Mouse (Mus musculus): Measurements from ENCODE around the gene Nhp2. TPM values are rescaled to one million over a fixed set of nuclear protein-coding genes. Genes with fewer than 3 reads are reported as not detected.
A peak's percentile ranks its signal among the peaks of the same experiment; 100 is the strongest.
"Not testable (repeated sequence)": the region's sequence is repeated elsewhere in the genome, so short reads cannot be mapped to it uniquely, and the experiment has no call there.

Gene Nhp2
- polyA plus RNA-seq, 1 experiment from 2014 or later, result 131 TPM

DNA sequence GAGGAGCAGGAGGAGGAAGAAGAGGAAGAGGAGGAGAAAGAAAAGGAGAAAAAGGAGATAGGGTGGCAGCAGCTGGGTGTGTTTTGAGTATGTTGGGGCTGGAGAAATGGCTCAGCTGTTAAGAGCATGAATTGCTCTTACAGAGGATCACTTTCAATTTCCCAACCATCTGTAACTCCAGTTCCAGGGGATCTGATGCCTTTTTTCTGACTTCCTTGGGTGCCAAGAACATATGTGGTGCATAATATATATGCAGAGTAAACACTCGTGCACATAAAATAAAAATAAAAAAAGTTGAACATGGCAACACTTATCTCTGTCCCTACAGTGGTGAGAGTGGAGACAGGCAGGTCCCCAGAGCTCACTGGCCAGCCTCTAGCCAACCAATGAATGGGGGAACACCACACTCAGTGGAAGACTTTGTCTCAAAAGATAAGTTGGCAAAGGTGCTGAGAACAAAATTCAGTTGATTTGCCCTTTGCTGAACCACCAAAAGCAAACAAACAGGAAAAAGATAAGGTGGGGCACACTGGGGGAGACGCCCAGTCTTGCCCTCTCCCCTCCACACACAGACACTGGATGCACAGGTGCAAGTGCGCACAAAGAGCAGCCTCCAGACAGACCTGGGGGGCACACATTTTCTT lies 10.1 kb upstream of the Nhp2 start:
- H3K9me3 ChIP-seq, result no peaks in the 10 kb centered on the region
- H3K36me3 ChIP-seq (replicated peaks), result peaks cover 8% of the 10 kb centered on the region
- H3K4me2 ChIP-seq, result no peak overlapping the region
- no peak overlapping the region for H3K4me3 ChIP-seq (replicated peaks)
- H3K27ac ChIP-seq, result no peak overlapping the region
- H3K27me3 ChIP-seq, result peaks cover 3% of the 10 kb centered on the region; the same call in 1 of the 2 replicates
- ATAC-seq (ENCODE audit: low FRiP score), result no peak
- no peak overlapping the region for H3K9ac ChIP-seq
- peaks cover 15% of the 10 kb centered on the region for H3K4me1 ChIP-seq
- 86% methylated on average over 3 of the region's 3 CpGs for WGBS

DNA sequence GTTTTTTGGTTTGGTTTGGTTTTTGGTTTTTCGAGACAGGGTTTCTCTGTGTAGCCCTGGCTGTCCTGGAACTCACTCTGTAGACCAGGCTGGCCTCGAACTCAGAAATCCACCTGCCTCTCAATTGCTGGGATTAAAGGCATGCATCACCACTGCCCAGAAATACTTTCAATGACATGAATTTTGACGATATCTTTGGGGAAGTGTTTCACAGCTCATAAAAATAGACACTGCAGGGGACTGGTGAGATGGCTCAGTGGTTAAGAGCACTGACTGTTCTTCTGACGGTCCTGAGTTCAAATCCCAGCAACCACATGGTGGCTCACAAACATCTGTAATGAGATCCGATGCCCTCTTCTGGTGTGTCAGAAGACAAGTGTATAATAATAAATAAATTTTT lies 9.6 kb upstream of the Nhp2 start:
- H3K4me2 ChIP-seq; H3K36me3 ChIP-seq (replicated peaks); H3K9me3 ChIP-seq; ATAC-seq (ENCODE audit: low FRiP score); H3K27me3 ChIP-seq; H3K9ac ChIP-seq; H3K4me3 ChIP-seq (replicated peaks); H3K4me1 ChIP-seq; H3K27ac ChIP-seq: not testable (repeated sequence)
- 89% methylated on average over 5 of the region's 5 CpGs for WGBS

DNA sequence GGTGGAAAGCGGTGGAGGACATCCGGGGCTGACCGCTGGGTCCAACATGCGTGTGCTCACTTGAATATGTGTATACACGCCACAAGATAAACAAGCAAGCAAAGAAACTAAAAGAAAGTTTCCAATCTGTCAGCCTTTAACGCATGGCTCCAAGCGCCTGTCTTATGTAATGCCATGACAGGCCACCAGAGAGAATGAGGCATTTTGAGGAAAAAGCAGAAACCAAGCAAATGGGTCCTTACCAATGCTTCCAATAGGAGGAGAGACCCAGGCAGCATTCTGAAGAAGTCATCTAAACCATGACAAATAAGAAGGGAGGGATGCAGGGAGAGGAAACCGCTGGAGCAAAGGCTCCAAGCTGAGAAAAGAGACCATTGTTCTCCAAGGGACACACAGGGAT lies 5.3 kb upstream of the Nhp2 start:
- no peaks in the 10 kb centered on the region for H3K9me3 ChIP-seq
- H3K27me3 ChIP-seq, result peaks cover 7% of the 10 kb centered on the region; the same call in 1 of the 2 replicates
- H3K9ac ChIP-seq, result no peak overlapping the region
- WGBS, result 80% methylated on average over 8 of the region's 8 CpGs
- H3K4me1 ChIP-seq, result peaks cover 10% of the 10 kb centered on the region
- no peak for ATAC-seq (ENCODE audit: low FRiP score)
- no peak overlapping the region for H3K4me2 ChIP-seq
- no peaks in the 10 kb centered on the region for H3K36me3 ChIP-seq (replicated peaks)
- H3K4me3 ChIP-seq (replicated peaks), result no peak overlapping the region
- H3K27ac ChIP-seq, result no peak overlapping the region

DNA sequence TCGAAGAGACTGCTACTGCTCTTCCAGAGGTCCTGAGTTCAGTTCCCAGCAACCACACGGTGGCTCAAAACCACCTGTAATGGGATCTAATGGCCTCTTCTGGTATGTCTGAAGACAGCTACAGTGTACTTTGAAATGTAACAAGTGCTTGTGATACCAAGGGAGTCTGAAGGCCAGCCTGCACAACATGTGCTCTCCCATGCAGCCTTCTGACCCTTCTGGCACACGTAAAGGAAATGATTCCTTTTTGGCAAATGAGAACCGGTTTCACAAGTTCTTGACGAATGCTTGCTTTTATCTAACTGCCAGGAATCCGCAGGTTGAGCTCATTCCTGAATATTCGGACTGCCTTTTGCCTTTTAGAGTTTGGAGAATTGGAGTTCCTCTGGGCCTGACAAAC lies 4.4 kb upstream of the Nhp2 start:
- ATAC-seq (ENCODE audit: low FRiP score), result no peak
- Histone ChIP-seq H3K4me2 (peak overlapping the region; percentile 57), H3K36me3 (replicated peaks) (no peaks in the 10 kb centered on the region), H3K9me3 (no peaks in the 10 kb centered on the region), H3K4me1 (peaks cover 12% of the 10 kb centered on the region), H3K27me3 (peaks cover 7% of the 10 kb centered on the region; the same call in 1 of the 2 replicates), H3K9ac (peak overlapping the region; percentile 62), H3K4me3 (replicated peaks) (peak overlapping the region; percentile 29), H3K27ac (no peak overlapping the region)
- 57% methylated on average over 7 of the region's 7 CpGs for WGBS

DNA sequence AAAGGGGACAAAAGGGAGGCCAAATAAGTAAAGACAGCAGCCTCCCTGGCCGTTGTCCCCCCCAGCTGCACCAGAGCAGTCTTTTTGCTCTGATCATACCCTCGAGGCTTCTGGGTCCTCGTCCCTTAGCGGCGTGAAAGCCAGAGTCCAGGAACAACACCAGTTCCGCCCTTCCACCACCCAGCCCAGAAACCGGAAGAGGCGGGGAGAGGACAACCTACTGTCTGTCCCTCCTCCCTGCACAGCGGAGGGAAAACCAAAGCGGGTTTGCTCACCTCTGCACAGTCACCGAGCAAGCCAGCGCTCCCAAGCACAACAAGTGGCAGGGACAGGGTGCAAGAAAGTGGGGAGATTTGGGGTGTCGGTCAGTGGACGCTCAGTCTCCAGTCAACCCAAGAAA lies 3.9 kb upstream of the Nhp2 start:
- no peaks in the 10 kb centered on the region for H3K36me3 ChIP-seq (replicated peaks)
- H3K9ac ChIP-seq, result peak overlapping the region; percentile 62
- peaks cover 7% of the 10 kb centered on the region; the same call in 1 of the 2 replicates for H3K27me3 ChIP-seq
- peak overlapping the region; percentile 29 for H3K4me3 ChIP-seq (replicated peaks)
- H3K4me1 ChIP-seq, result peaks cover 17% of the 10 kb centered on the region
- H3K9me3 ChIP-seq, result no peaks in the 10 kb centered on the region
- H3K4me2 ChIP-seq, result peak overlapping the region; percentile 57
- 4% methylated on average over 14 of the region's 14 CpGs for WGBS
- 0 out of 2 replicates have a peak, but pooled peaks have one; percentile 42 for ATAC-seq (ENCODE audit: low FRiP score)
- 0 out of 2 replicates have a peak overlapping the region, but pooled peaks have one; percentile 31 for H3K27ac ChIP-seq

- H3K27ac ChIP-seq; H3K27me3 ChIP-seq; ATAC-seq (ENCODE audit: low FRiP score); H3K36me3 ChIP-seq (replicated peaks); H3K9ac ChIP-seq; H3K9me3 ChIP-seq; H3K4me3 ChIP-seq (replicated peaks): not testable (repeated sequence)
- 87% methylated on average over 7 of the region's 7 CpGs for WGBS
- peak overlapping the region; percentile 57; the same call in 1 of the 2 replicates for H3K4me2 ChIP-seq
- peaks cover 22% of the 10 kb centered on the region for H3K4me1 ChIP-seq
These were observed 3.4 kb upstream of the Nhp2 start for GRCm38 (mm10) chr11:51616113-51616512.

DNA sequence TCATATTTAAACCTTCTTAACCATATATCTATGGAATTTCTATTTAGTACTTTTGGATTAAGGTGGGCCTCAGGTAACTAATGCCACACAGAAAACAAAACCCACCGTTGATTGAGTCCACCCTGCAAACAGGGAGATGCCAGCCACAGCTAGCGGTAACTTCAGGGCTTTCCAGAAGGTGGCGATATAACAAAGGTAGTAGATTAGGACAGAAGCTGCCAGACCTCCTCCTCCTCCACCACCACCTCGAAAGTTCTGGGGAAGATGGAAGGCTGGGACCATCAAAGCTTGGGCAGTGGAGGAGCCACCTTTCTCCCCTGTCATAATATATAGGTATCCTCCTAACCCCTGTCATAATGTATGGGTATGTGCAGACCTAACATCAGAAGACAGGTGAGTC lies 1.8 kb upstream of the Nhp2 start:
- no peak for ATAC-seq (ENCODE audit: low FRiP score)
- H3K9ac ChIP-seq, result no peak overlapping the region
- H3K27ac ChIP-seq, result no peak overlapping the region
- peaks cover 27% of the 10 kb centered on the region for H3K4me1 ChIP-seq
- peaks cover 7% of the 10 kb centered on the region; the same call in 1 of the 2 replicates for H3K27me3 ChIP-seq
- H3K4me3 ChIP-seq (replicated peaks), result no peak overlapping the region
- H3K36me3 ChIP-seq (replicated peaks), result peaks cover 14% of the 10 kb centered on the region
- 7% methylated on average over 4 of the region's 4 CpGs for WGBS
- H3K4me2 ChIP-seq, result no peak overlapping the region
- no peaks in the 10 kb centered on the region for H3K9me3 ChIP-seq

GRCm38 (mm10) chr11:51618894-51619408 lies 584 bp upstream of the Nhp2 start:
- ATAC-seq (ENCODE audit: low FRiP score), result peak; percentile 62
- peak overlapping the region; percentile 73 for H3K4me2 ChIP-seq
- H3K4me1 ChIP-seq, result peaks cover 27% of the 10 kb centered on the region
- H3K27ac ChIP-seq, result no peak overlapping the region
- WGBS, result 44% methylated on average over 8 of the region's 8 CpGs
- peaks cover 27% of the 10 kb centered on the region for H3K36me3 ChIP-seq (replicated peaks)
- peak overlapping the region; percentile 72; the same call in 1 of the 2 replicates for H3K9ac ChIP-seq
- peaks cover 7% of the 10 kb centered on the region; the same call in 1 of the 2 replicates for H3K27me3 ChIP-seq
- H3K4me3 ChIP-seq (replicated peaks), result peak overlapping the region; percentile 85
- H3K9me3 ChIP-seq, result no peaks in the 10 kb centered on the region

DNA sequence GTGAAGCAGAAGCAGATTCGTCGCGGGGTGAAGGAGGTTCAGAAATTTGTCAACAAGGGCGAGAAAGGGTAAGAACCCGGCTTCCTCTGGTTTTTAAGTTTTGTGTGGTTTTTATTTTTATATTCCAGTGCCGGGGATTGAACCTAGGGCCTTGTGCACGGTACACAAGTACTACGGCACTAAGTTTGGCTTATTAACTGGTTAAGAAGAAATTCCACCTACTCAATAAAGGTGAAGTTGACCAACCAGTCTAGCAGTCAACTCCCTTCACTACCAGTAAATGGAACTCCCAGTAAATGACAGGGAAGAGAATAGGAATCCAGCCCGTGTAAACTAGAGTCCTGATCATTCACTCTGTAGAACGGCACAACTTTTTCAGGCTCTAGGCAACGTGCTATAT lies 549 bp downstream of the Nhp2 start:
- peaks cover 26% of the 10 kb centered on the region for H3K4me1 ChIP-seq
- H3K4me2 ChIP-seq, result peak overlapping the region; percentile 73
- H3K4me3 ChIP-seq (replicated peaks), result peak overlapping the region; percentile 85
- peak overlapping the region; percentile 72 for H3K9ac ChIP-seq
- H3K36me3 ChIP-seq (replicated peaks), result peaks cover 38% of the 10 kb centered on the region
- H3K9me3 ChIP-seq, result no peaks in the 10 kb centered on the region
- no peak for ATAC-seq (ENCODE audit: low FRiP score)
- 3% methylated on average over 11 of the region's 11 CpGs for WGBS
- no peak overlapping the region for H3K27ac ChIP-seq
- H3K27me3 ChIP-seq, result no peaks in the 10 kb centered on the region

GRCm38 (mm10) chr11:51621776-51622175 lies 2.2 kb downstream of the Nhp2 start:
- no peak for ATAC-seq (ENCODE audit: low FRiP score)
- 88% methylated on average over 2 of the region's 2 CpGs for WGBS
- H3K36me3 ChIP-seq (replicated peaks), result peaks cover 55% of the 10 kb centered on the region
- peaks cover 17% of the 10 kb centered on the region for H3K4me1 ChIP-seq
- no peak overlapping the region for H3K27ac ChIP-seq
- no peaks in the 10 kb centered on the region for H3K9me3 ChIP-seq
- H3K9ac ChIP-seq, result peak overlapping the region; percentile 7; the same call in 1 of the 2 replicates
- H3K4me2 ChIP-seq, result no peak overlapping the region
- H3K27me3 ChIP-seq, result no peaks in the 10 kb centered on the region
- no peak overlapping the region for H3K4me3 ChIP-seq (replicated peaks)

- no peak for ATAC-seq (ENCODE audit: low FRiP score)
- H3K4me3 ChIP-seq (replicated peaks), result no peak overlapping the region
- H3K4me1 ChIP-seq, result peaks cover 17% of the 10 kb centered on the region
- no peak overlapping the region for H3K27ac ChIP-seq
- WGBS, result 88% methylated on average over 7 of the region's 7 CpGs
- peaks cover 67% of the 10 kb centered on the region for H3K36me3 ChIP-seq (replicated peaks)
- no peak overlapping the region for H3K9ac ChIP-seq
- H3K27me3 ChIP-seq, result no peaks in the 10 kb centered on the region
- no peak overlapping the region for H3K4me2 ChIP-seq
- no peaks in the 10 kb centered on the region for H3K9me3 ChIP-seq
These were observed 3.5 kb downstream of the Nhp2 start for GRCm38 (mm10) chr11:51622971-51623491.

- Histone ChIP-seq H3K4me1 (peaks cover 14% of the 10 kb centered on the region), H3K4me3 (replicated peaks) (no peak overlapping the region), H3K9me3 (no peaks in the 10 kb centered on the region), H3K4me2 (no peak overlapping the region), H3K36me3 (replicated peaks) (peaks cover 77% of the 10 kb centered on the region), H3K27me3 (no peaks in the 10 kb centered on the region), H3K9ac (no peak overlapping the region), H3K27ac (no peak overlapping the region)
- 81% methylated on average over 5 of the region's 5 CpGs for WGBS
- ATAC-seq (ENCODE audit: low FRiP score), result no peak
These were observed 5.8 kb downstream of the Nhp2 start for GRCm38 (mm10) chr11:51625187-51625820.
